Mouse (Mus musculus): ENCODE results near the gene Tnip2. TPM values are rescaled to one million over a fixed set of nuclear protein-coding genes. Genes with fewer than 3 reads are reported as not detected.

Gene Tnip2
- 46.5 TPM for polyA plus RNA-seq (2017; shearing (Covaris generic))

GRCm38 (mm10) chr5:34513466-34514217 is at the start of gene Tnip2:
Tnip2 (minus strand) TSS chr5:34513991.

DNA sequence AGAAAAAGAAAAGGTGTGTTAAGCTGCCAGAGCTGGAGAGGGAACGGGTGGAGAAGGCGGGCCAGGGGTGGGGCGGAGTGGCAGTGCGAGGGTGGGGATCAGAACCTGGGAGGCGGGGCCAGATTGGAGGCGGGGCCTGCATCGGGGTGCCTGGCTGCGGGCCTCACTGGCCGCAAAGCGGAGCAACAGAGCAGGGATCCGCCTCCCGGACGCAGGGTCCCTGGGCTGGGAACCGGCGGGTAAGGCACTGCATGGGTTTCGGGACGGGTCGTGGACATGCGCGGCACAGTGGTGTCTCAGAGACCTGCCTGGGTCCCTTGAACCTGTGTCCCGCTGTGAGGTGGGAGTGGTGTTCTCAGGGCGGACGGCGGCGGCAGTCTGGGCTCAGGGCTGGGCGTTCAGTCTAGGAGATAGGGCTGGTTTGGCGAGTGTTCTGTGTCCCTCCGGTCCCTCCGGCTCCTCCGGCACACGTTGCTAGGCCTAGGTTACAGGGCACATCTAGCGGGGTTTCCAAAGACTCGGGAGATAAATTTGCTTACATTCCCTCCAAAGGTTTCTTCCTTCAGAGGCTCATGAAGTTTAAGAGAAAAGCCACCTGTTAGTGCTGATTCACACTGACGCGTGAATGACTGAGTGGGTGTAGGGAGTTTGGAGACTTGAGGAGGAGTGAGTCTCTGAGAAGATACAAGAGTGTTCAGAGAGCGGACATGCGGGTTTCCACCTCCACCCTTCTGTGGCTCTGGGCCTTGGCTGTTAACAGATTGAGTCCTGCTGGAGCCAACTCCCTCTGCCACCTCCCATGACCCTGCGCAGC is 12.1 kb upstream of the Tnip2 start, which contains the start of gene Sh3bp2:
Gene Sh3bp2 (plus strand): TSS at position 176 of the 814 bp plus-strand sequence.

Other genes starting within 250 kb of the Tnip2 start
- 3.1 TPM for gene Zfyve28, start 225.5 kb downstream of the Tnip2 start, polyA plus RNA-seq (2017; shearing (Covaris generic))
- not detected for gene Cfap99, start 225.4 kb downstream of the Tnip2 start, polyA plus RNA-seq (2017; shearing (Covaris generic))
- 223 TPM for gene Rnf4, start 177.7 kb downstream of the Tnip2 start, polyA plus RNA-seq (2017; shearing (Covaris generic))
- gene Fam193a, start 144.1 kb downstream of the Tnip2 start, polyA plus RNA-seq (2017; shearing (Covaris generic)), result 22.0 TPM
- gene Sh3bp2, start 11.8 kb upstream of the Tnip2 start, polyA plus RNA-seq (2017; shearing (Covaris generic)), result 3.2 TPM
- gene Add1, start 59.7 kb upstream of the Tnip2 start, polyA plus RNA-seq (2017; shearing (Covaris generic)), result 301 TPM
- gene Mfsd10, start 123.2 kb upstream of the Tnip2 start, polyA plus RNA-seq (2017; shearing (Covaris generic)), result 56.5 TPM
- gene Nop14, start 146.2 kb upstream of the Tnip2 start, polyA plus RNA-seq (2017; shearing (Covaris generic)), result 69.5 TPM
- gene Grk4, start 146.4 kb upstream of the Tnip2 start, polyA plus RNA-seq (2017; shearing (Covaris generic)), result 4.9 TPM
- 21.4 TPM for gene Htt, start 247.7 kb upstream of the Tnip2 start, polyA plus RNA-seq (2017; shearing (Covaris generic))